Mouse (Mus musculus) liver, embryonic 12.5 days (tissue): ENCODE data around the gene Zmym4. TPM values are rescaled to one million over a fixed set of nuclear protein-coding genes. Genes with fewer than 3 reads are reported as not detected.

Experiments used
- polyA plus RNA-seq: library from polyadenylated mRNA; unstranded; fragments of >200 nt; fragmentation: Nextera tagmentation; extraction: Ambion mirVana; gene quantifications from 2 replicates; pipeline ENCODE4 v1.2.1, GENCODE M21; 2016

The Zmym4 gene
- polyA plus RNA-seq, 1 experiment from 2014 or later, result 8.1 TPM

Other genes with a start within 250 kb of the Zmym4 start
- gene Tfap2e, start 231.9 kb downstream of the Zmym4 start, polyA plus RNA-seq, result not detected in 2 replicates
- 14.7 and 15.2 TPM in 2 replicates for gene Ncdn, start 214.7 kb downstream of the Zmym4 start, polyA plus RNA-seq
- 10.3 and 10.8 TPM in 2 replicates for gene AU040320, start 214.6 kb downstream of the Zmym4 start, polyA plus RNA-seq
- 87.6 and 87.8 TPM in 2 replicates for gene Sfpq, start 53.2 kb upstream of the Zmym4 start, polyA plus RNA-seq
- 13.7 and 15.2 TPM in 2 replicates for gene Zmym1, start 93.0 kb upstream of the Zmym4 start, polyA plus RNA-seq
- 5.6 and 6.8 TPM in 2 replicates for gene Zmym6, start 109.2 kb upstream of the Zmym4 start, polyA plus RNA-seq
- gene Tmem35b, start 155.6 kb upstream of the Zmym4 start, polyA plus RNA-seq, result 7.3 and 8.5 TPM in 2 replicates
- gene Dlgap3, start 201.1 kb upstream of the Zmym4 start, polyA plus RNA-seq, result 0.33 and 0.55 TPM in 2 replicates